Comparison of ENCODE assay signal across 25 mouse cellular contexts in genomic region chr13:56561129-56561528, GRCm38 (mm10). TPM values are rescaled to one million over a fixed set of nuclear protein-coding genes. Genes with fewer than 3 reads are reported as not detected.
DNase-seq lines count a peak whose midpoint lies in the region; ATAC-seq lines count a peak whose summit lies in the region.
"Had no signal": no experiment of that assay in that cellular context is flagged by ENCODE, and none has a peak within 500 bp of the region (broad histone marks: within the 10 kb centered on the region; RNA-seq: fewer than 3 reads in every experiment).

No protein-coding gene starts in this region.

- no peaks in the 10 kb centered on the region for H3K27me3 ChIP-seq in liver, embryonic 11.5 days (replicated peaks; ENCODE audit: control insufficient read depth, insufficient read depth, low read length)
- no peaks in the 10 kb centered on the region for H3K27me3 ChIP-seq in liver, embryonic 16.5 days (ENCODE audit: control insufficient read depth, insufficient read depth, low read depth, low read length)
- H3K27me3 ChIP-seq: forebrain, embryonic 12.5 days had no signal

- H3K36me3 ChIP-seq in liver, embryonic 11.5 days (ENCODE audit: control insufficient read depth, insufficient read depth, low read length) = no peaks in the 10 kb centered on the region
- H3K36me3 ChIP-seq in liver, embryonic 16.5 days (ENCODE audit: control insufficient read depth, insufficient read depth) = no peaks in the 10 kb centered on the region
- H3K36me3 ChIP-seq: forebrain, embryonic 12.5 days; G1E; hindbrain, embryonic 15.5 days had no signal

- H3K27ac ChIP-seq in liver, embryonic 11.5 days (ENCODE audit: low read depth, low read length) = no peak overlapping the region
- H3K27ac ChIP-seq in liver, embryonic 16.5 days (ENCODE audit: low read length) = no peak overlapping the region
- H3K27ac ChIP-seq: forebrain, embryonic 12.5 days; gastrocnemius, adult 2 months; hindbrain, embryonic 15.5 days; kidney, postnatal 0 days; left cerebral cortex, adult 2 months had no signal

- no peak for ATAC-seq in liver, embryonic 11.5 days (replicated peaks; ENCODE audit: low FRiP score)
- peak; percentile 71; the same call in 1 of the 2 replicates for ATAC-seq in liver, embryonic 16.5 days (ENCODE audit: low read depth)
- no peak for ATAC-seq in inflammation-experienced regulatory T-cells, adult 6 months
- ATAC-seq: midbrain, embryonic 16.5 days had no signal

- H3K9me3 ChIP-seq in liver, embryonic 11.5 days (ENCODE audit: control insufficient read depth, low read length) = no peaks in the 10 kb centered on the region
- no peaks in the 10 kb centered on the region for H3K9me3 ChIP-seq in liver, embryonic 16.5 days (replicated peaks; ENCODE audit: control insufficient read depth, low read length)
- H3K9me3 ChIP-seq: forebrain, embryonic 12.5 days; hindbrain, embryonic 15.5 days had no signal

- H3K9ac ChIP-seq in liver, embryonic 11.5 days (ENCODE audit: low read depth, low read length) = no peak overlapping the region
- no peak overlapping the region for H3K9ac ChIP-seq in liver, embryonic 16.5 days (ENCODE audit: low read depth, low read length)
- H3K9ac ChIP-seq: forebrain, embryonic 12.5 days; hindbrain, embryonic 15.5 days had no signal

- no peak overlapping the region for H3K4me2 ChIP-seq in liver, embryonic 11.5 days
- H3K4me2 ChIP-seq in liver, embryonic 16.5 days (ENCODE audit: low read depth, low read length) = no peak overlapping the region
- H3K4me2 ChIP-seq: forebrain, embryonic 12.5 days; heart, embryonic 11.5 days; hindbrain, embryonic 15.5 days had no signal

- H3K4me1 ChIP-seq in liver, embryonic 11.5 days (replicated peaks; ENCODE audit: control insufficient read depth, insufficient read depth, low read length) = no peaks in the 10 kb centered on the region
- peaks cover 2% of the 10 kb centered on the region for H3K4me1 ChIP-seq in liver, embryonic 16.5 days (ENCODE audit: control insufficient read depth, low read depth, low read length)
- H3K4me1 ChIP-seq: hindbrain, embryonic 15.5 days had no signal

- DNase-seq in liver = peak; percentile 20
- DNase-seq in liver, embryonic 11.5 days (ENCODE audit: low spot score) = no peak
- DNase-seq in kidney, postnatal 25 days = peak; percentile 78 to 91
- no peak for DNase-seq in adrenal gland, adult 2 months
- no peak for DNase-seq in layer of hippocampus, postnatal 10 days (ENCODE audit: low spot score in 2 of 2)
- DNase-seq: cerebellum, adult 8-10 months; gastrocnemius, adult 2 months; heart, postnatal 14 days; left cerebral cortex, postnatal 4 days; lung, adult 18-20 months; lung, postnatal 14 days; thymus, postnatal 25 days had no signal

- WGBS in liver, embryonic 11.5 days = 74% methylated on average over 8 of the region's 8 CpGs
- 57% methylated on average over 8 of the region's 8 CpGs for WGBS in liver, embryonic 16.5 days (ENCODE audit: insufficient replicate concordance)

- H3K4me3 ChIP-seq in liver, embryonic 11.5 days (ENCODE audit: low read depth, low read length) = no peak overlapping the region
- no peak overlapping the region for H3K4me3 ChIP-seq in liver, embryonic 16.5 days (ENCODE audit: low read depth, low read length)
- H3K4me3 ChIP-seq: forebrain, embryonic 12.5 days; gastrocnemius, adult 2 months; hindbrain, embryonic 15.5 days; left cerebral cortex, adult 2 months had no signal

RNA-seq across cellular contexts. Expression of gene Lect2, which starts 12.8 kb away (rescaled TPM):
- polyA plus RNA-seq in liver, embryonic 11.5 days (2014; fragmentation: Nextera tagmentation; extraction: Ambion mirVana) = 31.8 and 34.4 TPM in 2 replicates
- 40.2 and 45.4 TPM in 2 replicates for polyA plus RNA-seq in liver, embryonic 16.5 days (2015; fragmentation: Nextera tagmentation; extraction: Ambion mirVana)
- total RNA-seq in adrenal gland, adult 2 months (2021) = under 1 TPM in 1 of 2 experiments, not detected in 1; 0.49 TPM
- polyA plus RNA-seq in adrenal gland, adult 2 months (2012; rRNA removed) = not detected in 2 replicates
- total RNA-seq in layer of hippocampus, postnatal 10 days (2021) = not detected
- not detected for polyA plus RNA-seq in inflammation-experienced regulatory T-cells, adult 6 months (2017; shearing (Covaris generic))
- total RNA-seq: common myeloid progenitor, adult 5-6 weeks; gastrocnemius, adult 2 months; granulocyte monocyte progenitor cell, adult 5-6 weeks; heart, postnatal 14 days; left cerebral cortex, adult 2 months; left cerebral cortex, postnatal 4 days; megakaryocyte, adult 5-6 weeks had no signal
- polyA plus RNA-seq: embryonic facial prominence, embryonic 11.5 days; forebrain, embryonic 12.5 days; G1E; midbrain, embryonic 16.5 days had no signal

RNA-seq across cellular contexts. Expression of gene Fbxl21, which starts 38.9 kb away (rescaled TPM):
- polyA plus RNA-seq in liver, embryonic 11.5 days (2014; fragmentation: Nextera tagmentation; extraction: Ambion mirVana) = 1.2 and 1.3 TPM in 2 replicates
- 0.51 and 0.54 TPM in 2 replicates for polyA plus RNA-seq in liver, embryonic 16.5 days (2015; fragmentation: Nextera tagmentation; extraction: Ambion mirVana)
- total RNA-seq in adrenal gland, adult 2 months (2021) = 1 to 10 TPM; 4.0 to 6.5 TPM
- polyA plus RNA-seq in adrenal gland, adult 2 months (2012; rRNA removed) = 1.5 and 2.9 TPM in 2 replicates
- total RNA-seq in layer of hippocampus, postnatal 10 days (2021) = 1 to 10 TPM; 3.6 to 5.5 TPM
- polyA plus RNA-seq in inflammation-experienced regulatory T-cells, adult 6 months (2017; shearing (Covaris generic)) = 1 to 10 TPM in 2 of 3 experiments, under 1 TPM in 1; 0.23 to 2.1 (median 1.5) TPM
- total RNA-seq: common myeloid progenitor, adult 5-6 weeks; gastrocnemius, adult 2 months; megakaryocyte, adult 5-6 weeks had no signal
- polyA plus RNA-seq: G1E had no signal

RNA-seq across cellular contexts. Expression of gene Tgfbi, which starts 48.2 kb away (rescaled TPM):
- 27.6 and 28.2 TPM in 2 replicates for polyA plus RNA-seq in liver, embryonic 11.5 days (2014; fragmentation: Nextera tagmentation; extraction: Ambion mirVana)
- 9.9 and 10.9 TPM in 2 replicates for polyA plus RNA-seq in liver, embryonic 16.5 days (2015; fragmentation: Nextera tagmentation; extraction: Ambion mirVana)
- total RNA-seq in adrenal gland, adult 2 months (2021) = 10 to 100 TPM; 30.7 to 69.6 TPM
- 80.5 and 129 TPM in 2 replicates for polyA plus RNA-seq in adrenal gland, adult 2 months (2012; rRNA removed)
- total RNA-seq in layer of hippocampus, postnatal 10 days (2021) = 1 to 10 TPM; 3.9 to 4.1 TPM
- polyA plus RNA-seq in inflammation-experienced regulatory T-cells, adult 6 months (2017; shearing (Covaris generic)) = 1 to 10 TPM in 1 of 3 experiments, under 1 TPM in 1, not detected in 1; 0.41 to 1.1 TPM
- total RNA-seq: G1E had no signal

Comparison
In these comparisons a context has a peak if more than half of its experiments do, and no peak if none do; other contexts are left out.
1. DNase-seq: peak in liver (single experiment) and kidney, postnatal 25 days (2 of 2); none in liver, embryonic 11.5 days (single experiment), adrenal gland, adult 2 months (single experiment) and layer of hippocampus, postnatal 10 days (0 of 2).
2. RNA of gene Lect2, which starts 12.8 kb away (polyA plus RNA-seq): 40.2 to 45.4 TPM in liver, embryonic 16.5 days and 31.8 to 34.4 TPM in liver, embryonic 11.5 days; not detected in adrenal gland, adult 2 months and not detected in inflammation-experienced regulatory T-cells, adult 6 months; every median in the first group is over 10 times any median in the second.